Mouse (Mus musculus) embryonic facial prominence, embryonic 15.5 days (tissue): ENCODE data around the gene Bckdk. TPM values are rescaled to one million over a fixed set of nuclear protein-coding genes. Genes with fewer than 3 reads are reported as not detected.
A peak's percentile ranks its signal among the peaks of the same experiment; 100 is the strongest.
"Not testable (repeated sequence)": the region's sequence is repeated elsewhere in the genome, so short reads cannot be mapped to it uniquely, and the experiment has no call there.

Experiments used
- ATAC-seq: fragments of 200-750 bp; cut with Nextera tagmentation; 2 replicates; pipeline ENCODE4 v1.8.0; 2017; ENCODE audit warnings: low read depth, moderate TSS enrichment; ENCODE audit not compliant: insufficient number of reproducible peaks, low FRiP score, low TSS enrichment
- H3K27ac ChIP-seq: fragments of 300-500 bp; sonication (generic); replicated peaks from 2 replicates; pipeline ENCODE4 v1.5.1; 2015; ENCODE audit warnings: mild to moderate bottlenecking, inconsistent platforms
- H3K27me3 ChIP-seq: fragments of 300-500 bp; sonication (generic); 2 replicates; pipeline ENCODE4 v1.6.1; 2015; ENCODE audit warnings: inconsistent platforms
- H3K36me3 ChIP-seq: fragments of 300-500 bp; sonication (generic); 2 replicates; pipeline ENCODE4 v1.6.1; 2015; ENCODE audit warnings: mild to moderate bottlenecking, inconsistent platforms
- H3K4me1 ChIP-seq: fragments of 300-500 bp; sonication (generic); 2 replicates; pipeline ENCODE4 v1.6.1; 2015; ENCODE audit warnings: inconsistent platforms
- H3K4me2 ChIP-seq: fragments of 300-500 bp; sonication (generic); replicated peaks from 2 replicates; pipeline ENCODE4 v1.6.1; 2015; ENCODE audit warnings: mild to moderate bottlenecking, inconsistent platforms
- H3K4me3 ChIP-seq: fragments of 300-500 bp; sonication (generic); replicated peaks from 2 replicates; pipeline ENCODE4 v1.5.1; 2015; ENCODE audit warnings: mild to moderate bottlenecking, inconsistent platforms
- H3K9ac ChIP-seq: fragments of 300-500 bp; sonication (generic); 2 replicates; pipeline ENCODE4 v1.6.1; 2015; ENCODE audit warnings: inconsistent platforms
- H3K9me3 ChIP-seq: fragments of 300-500 bp; sonication (generic); replicated peaks from 2 replicates; pipeline ENCODE4 v1.6.1; 2016; ENCODE audit warnings: inconsistent platforms
- WGBS: fragments of 180-500 bp; shearing (Covaris S2); methylation state at CpG from one replicate; pipeline ENCODE4 v1.1.7; 2015; 5-methylcytosine and 5-hydroxymethylcytosine counted together
- polyA plus RNA-seq: library from polyadenylated mRNA; unstranded; fragments of >200 nt; fragmentation: Nextera tagmentation; extraction: Ambion mirVana; gene quantifications from 2 replicates; pipeline ENCODE4 v1.2.1, GENCODE M21; 2015

The Bckdk gene
- polyA plus RNA-seq, 1 experiment from 2014 or later = 112 TPM

DNA sequence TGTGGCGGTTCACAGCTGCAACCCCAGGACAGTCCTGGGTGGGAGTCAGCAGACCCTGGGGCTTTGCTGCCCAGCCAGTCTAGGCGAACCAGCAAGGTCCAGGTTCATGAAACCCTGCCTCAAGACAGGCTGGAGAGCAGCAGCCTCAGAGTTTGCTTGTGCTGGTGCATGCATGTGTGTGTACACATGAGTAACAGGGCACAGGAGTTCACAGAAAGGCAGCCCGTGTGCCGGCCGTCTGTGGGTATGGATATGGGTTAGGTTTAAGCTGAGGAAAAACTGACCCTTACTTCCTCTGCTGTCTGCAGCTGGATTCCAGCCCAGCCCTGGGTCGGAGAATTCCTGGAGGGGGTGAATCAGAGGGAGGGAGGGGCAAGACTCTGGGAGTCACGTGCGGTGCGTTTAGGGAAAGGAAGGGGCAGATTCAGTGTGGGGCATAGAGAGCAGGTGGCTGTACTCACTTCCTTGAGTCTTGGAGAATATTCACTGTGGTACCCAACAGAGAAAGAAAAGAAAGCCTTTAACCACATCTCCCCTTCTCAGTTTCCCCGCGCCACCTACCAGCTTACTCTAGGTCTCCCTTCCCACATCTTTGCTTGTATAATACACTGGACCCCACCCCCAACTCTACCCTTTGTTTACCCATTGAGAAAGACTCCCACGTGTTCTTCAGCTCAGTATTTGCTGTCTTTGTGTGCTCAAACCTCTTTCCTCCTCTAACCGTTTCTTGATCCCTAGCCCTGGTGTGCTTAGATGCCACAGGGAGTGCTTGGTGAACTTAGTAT, 27.7 kb downstream of the Bckdk start:
- 28% methylated on average over 13 of the region's 13 CpGs for WGBS
- Histone ChIP-seq H3K4me2 (0 out of 2 replicates have a peak overlapping the region, but pooled peaks have one; percentile 10), H3K4me3 (no peak overlapping the region), H3K4me1 (peaks cover 58% of the 10 kb centered on the region), H3K9ac (no peak overlapping the region), H3K27me3 (peaks cover 13% of the 10 kb centered on the region), H3K36me3 (peaks cover 1% of the 10 kb centered on the region; the same call in 1 of the 2 replicates), H3K27ac (peak overlapping the region; percentile 75), H3K9me3 (no peaks in the 10 kb centered on the region)
- ATAC-seq = no peak

- H3K4me1 ChIP-seq = peaks cover 59% of the 10 kb centered on the region
- H3K36me3 ChIP-seq = no peaks in the 10 kb centered on the region
- 14% methylated on average over 13 of the region's 13 CpGs for WGBS
- no peak overlapping the region for H3K4me2 ChIP-seq
- H3K27ac ChIP-seq = peak overlapping the region; percentile 75
- peaks cover 13% of the 10 kb centered on the region for H3K27me3 ChIP-seq
- no peak overlapping the region for H3K4me3 ChIP-seq
- H3K9ac ChIP-seq = no peak overlapping the region
- H3K9me3 ChIP-seq = no peaks in the 10 kb centered on the region
- ATAC-seq = no peak
These were observed 28.6 kb downstream of the Bckdk start for GRCm38 (mm10) chr7:127932273-127933031.

DNA sequence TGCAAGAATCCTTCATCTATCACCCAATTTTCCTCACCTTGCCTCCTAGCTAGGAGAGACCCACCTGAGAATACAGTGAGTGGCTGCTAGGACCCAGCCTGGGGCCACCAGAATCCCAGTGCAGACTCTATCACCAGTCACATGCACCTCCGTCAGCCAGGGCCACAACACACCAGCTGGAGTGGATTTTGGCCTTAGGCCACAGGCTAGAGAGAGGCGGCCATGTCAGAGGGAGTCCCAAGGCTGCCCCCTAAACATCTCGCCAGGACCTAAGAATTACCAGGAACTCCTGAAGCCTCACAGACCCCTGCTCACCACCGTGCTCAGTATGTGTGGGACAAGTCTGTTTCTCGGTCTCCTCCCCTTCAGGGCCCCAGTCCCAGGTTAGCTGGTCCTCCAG, 30.2 kb downstream of the Bckdk start:
- no peak overlapping the region for H3K27ac ChIP-seq
- no peak for ATAC-seq
- H3K9ac ChIP-seq = no peak overlapping the region
- WGBS = 77% methylated on average over 5 of the region's 5 CpGs
- no peak overlapping the region for H3K4me2 ChIP-seq
- peaks cover 56% of the 10 kb centered on the region for H3K4me1 ChIP-seq
- H3K36me3 ChIP-seq = no peaks in the 10 kb centered on the region
- no peaks in the 10 kb centered on the region for H3K9me3 ChIP-seq
- H3K27me3 ChIP-seq = peaks cover 5% of the 10 kb centered on the region
- H3K4me3 ChIP-seq = no peak overlapping the region

- 6% methylated on average over 31 of the region's 32 CpGs for WGBS
- Histone ChIP-seq H3K9me3 (no peaks in the 10 kb centered on the region), H3K4me3 (peak overlapping the region; percentile 79), H3K9ac (peak overlapping the region; percentile 59), H3K36me3 (no peaks in the 10 kb centered on the region), H3K27ac (peak overlapping the region; percentile 82), H3K4me1 (peaks cover 46% of the 10 kb centered on the region), H3K4me2 (peak overlapping the region; percentile 90), H3K27me3 (no peaks in the 10 kb centered on the region; the same call in 1 of the 2 replicates)
- peak; percentile 93 for ATAC-seq
These were observed 31.3 kb downstream of the Bckdk start for GRCm38 (mm10) chr7:127935028-127935722.

- Histone ChIP-seq H3K36me3 (no peaks in the 10 kb centered on the region), H3K27me3 (no peaks in the 10 kb centered on the region), H3K27ac (peak overlapping the region; percentile 82), H3K9ac (peak overlapping the region; percentile 59), H3K4me1 (peaks cover 44% of the 10 kb centered on the region), H3K4me2 (peak overlapping the region; percentile 90), H3K9me3 (no peaks in the 10 kb centered on the region), H3K4me3 (peak overlapping the region; percentile 79)
- whole genome bisulfite sequencing = under 1% methylated on average over 37 of the region's 38 CpGs
- ATAC-seq = peak; percentile 31
These were observed 31.9 kb downstream of the Bckdk start for GRCm38 (mm10) chr7:127935748-127936159.

DNA sequence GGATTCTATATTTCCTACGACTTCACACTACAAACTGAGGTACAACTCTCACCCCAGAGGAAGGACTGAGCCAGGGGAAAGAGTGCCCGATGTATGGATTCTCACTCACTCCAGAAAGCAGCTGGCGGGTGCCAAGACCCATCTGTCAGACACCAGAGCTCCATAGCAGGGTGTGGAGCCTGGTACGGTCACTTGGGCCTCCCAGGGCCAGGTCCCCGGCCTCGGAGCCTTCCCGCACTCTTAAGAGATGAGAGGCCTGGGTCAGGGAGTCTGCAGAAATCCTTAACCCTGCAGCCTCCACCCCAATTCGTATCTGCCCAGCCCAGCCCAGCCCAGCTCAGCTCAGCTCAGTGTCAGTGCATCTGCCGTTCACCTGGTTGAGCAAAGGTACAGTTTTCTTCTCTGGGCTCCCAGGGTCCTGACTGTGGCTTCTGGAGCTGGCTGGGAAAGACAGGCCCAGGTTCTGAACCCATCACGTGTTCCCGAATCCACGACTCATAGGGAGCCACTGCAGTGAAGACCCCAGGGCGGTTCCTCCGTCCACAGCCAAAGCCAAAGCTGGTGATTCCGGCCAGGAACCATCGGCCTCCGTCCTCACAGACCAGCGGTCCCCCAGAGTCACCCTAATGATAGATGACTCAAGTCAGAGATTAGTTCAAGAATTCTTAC, 32.5 kb downstream of the Bckdk start:
- Histone ChIP-seq H3K9me3 (no peaks in the 10 kb centered on the region), H3K4me1 (peaks cover 41% of the 10 kb centered on the region), H3K36me3 (no peaks in the 10 kb centered on the region), H3K27me3 (no peaks in the 10 kb centered on the region), H3K4me3 (peak overlapping the region; percentile 79), H3K4me2 (peak overlapping the region; percentile 90), H3K9ac (peak overlapping the region; percentile 59; the same call in 1 of the 2 replicates), H3K27ac (peak overlapping the region; percentile 82)
- 51% methylated on average over 18 of the region's 18 CpGs for WGBS
- no peak for ATAC-seq

DNA sequence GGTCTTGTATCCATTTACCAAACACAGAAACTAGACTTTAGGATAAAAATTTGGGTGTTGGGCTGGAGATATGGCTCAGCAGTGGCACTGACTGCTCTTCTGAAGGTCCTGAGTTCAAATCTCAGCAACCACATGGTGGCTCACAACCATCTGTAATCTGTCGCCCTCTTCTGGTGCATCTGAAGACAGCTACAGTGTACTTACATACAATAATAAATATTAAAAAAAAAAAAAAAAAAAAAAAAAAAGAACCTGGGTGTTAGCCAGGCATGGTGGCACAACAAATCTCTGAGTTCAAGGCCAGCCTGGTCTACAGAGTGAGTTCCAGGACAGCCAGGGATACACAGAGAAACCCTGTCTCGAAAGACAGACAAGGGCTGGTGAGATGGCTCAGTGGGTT, 38.2 kb downstream of the Bckdk start:
- H3K4me3 ChIP-seq, H3K9ac ChIP-seq, H3K4me1 ChIP-seq, H3K4me2 ChIP-seq, ATAC-seq, H3K36me3 ChIP-seq, H3K27ac ChIP-seq, H3K9me3 ChIP-seq: not testable (repeated sequence)
- peaks cover 29% of the 10 kb centered on the region for H3K27me3 ChIP-seq
- 50% methylated on average over 2 of the region's 2 CpGs for WGBS

DNA sequence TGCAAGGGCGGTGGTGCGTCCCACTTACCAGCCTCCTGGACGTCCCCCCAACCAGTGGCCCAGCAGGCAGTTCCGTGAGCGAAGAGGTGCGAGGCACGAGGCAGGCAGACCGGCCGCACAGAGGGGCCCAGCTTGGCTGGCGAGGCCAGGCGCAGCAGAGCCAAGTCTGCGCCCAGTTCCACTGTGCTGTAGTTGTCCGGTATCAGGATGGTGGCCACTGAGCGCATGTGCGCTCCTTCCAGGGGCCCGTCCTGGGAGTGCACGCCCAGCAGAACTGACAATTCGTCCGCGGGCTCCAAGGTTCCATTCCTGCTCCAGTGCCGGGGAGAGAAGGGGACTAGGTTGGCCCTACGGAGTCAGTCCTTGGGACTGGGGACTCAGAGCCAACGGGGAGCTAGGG, 40.7 kb downstream of the Bckdk start:
- Histone ChIP-seq H3K4me1 (no peaks in the 10 kb centered on the region), H3K4me2 (peak overlapping the region; percentile 2; the same call in 1 of the 2 replicates), H3K27ac (no peak overlapping the region), H3K4me3 (no peak overlapping the region), H3K9ac (no peak overlapping the region), H3K9me3 (no peaks in the 10 kb centered on the region), H3K36me3 (no peaks in the 10 kb centered on the region), H3K27me3 (peaks cover 29% of the 10 kb centered on the region)
- ATAC-seq = no peak; the same call in 1 of the 2 replicates
- 13% methylated on average over 23 of the region's 23 CpGs for WGBS

DNA sequence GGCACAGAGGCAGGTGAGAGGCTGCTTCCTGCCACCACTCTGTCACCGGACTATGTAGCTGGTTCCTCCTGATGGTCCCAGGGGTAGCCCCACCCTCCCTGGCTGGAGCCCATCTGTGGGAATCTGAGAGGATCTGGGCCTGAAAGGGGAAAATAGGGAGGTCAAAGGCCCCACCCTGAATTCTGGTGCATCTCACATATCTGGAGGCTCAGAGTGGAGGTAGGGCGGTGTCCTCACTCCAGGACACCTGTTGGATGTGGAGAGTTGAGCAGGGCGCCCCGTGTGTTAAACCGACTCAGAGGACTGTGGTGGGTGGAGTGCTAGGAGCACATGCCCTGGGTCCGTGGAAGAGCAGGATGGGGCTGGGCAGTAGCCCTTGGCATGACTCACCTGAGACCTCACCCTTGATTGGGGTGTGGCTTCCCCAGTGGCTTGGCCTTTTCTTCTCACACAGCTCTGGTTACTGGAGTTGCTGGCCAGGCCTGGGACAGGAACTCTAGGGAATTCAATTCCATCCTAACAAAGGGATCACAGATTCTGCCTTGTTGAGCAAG, 42.7 kb downstream of the Bckdk start, which contains the start of gene Prss36:
Gene Prss36 (minus strand): TSS at position 256 of the 554 bp plus-strand sequence.
- no peaks in the 10 kb centered on the region for H3K36me3 ChIP-seq
- 74% methylated on average over 6 of the region's 6 CpGs for WGBS
- H3K4me2 ChIP-seq = no peak within 1 kb of the TSS
- ATAC-seq = no peak; the same call in 1 of the 2 replicates
- H3K4me1 ChIP-seq = no peaks in the 10 kb centered on the region
- H3K9ac ChIP-seq = no peak within 1 kb of the TSS
- peaks cover 29% of the 10 kb centered on the region for H3K27me3 ChIP-seq
- no peak within 1 kb of the TSS for H3K4me3 ChIP-seq
- H3K27ac ChIP-seq = no peak within 1 kb of the TSS
- no peaks in the 10 kb centered on the region for H3K9me3 ChIP-seq

GRCm38 (mm10) chr7:127952864-127953581, 49.1 kb downstream of the Bckdk start:
- no peaks in the 10 kb centered on the region for H3K4me1 ChIP-seq
- no peaks in the 10 kb centered on the region for H3K9me3 ChIP-seq
- no peaks in the 10 kb centered on the region for H3K36me3 ChIP-seq
- ATAC-seq = no peak
- no peak overlapping the region for H3K4me2 ChIP-seq
- no peaks in the 10 kb centered on the region for H3K27me3 ChIP-seq
- no peak overlapping the region for H3K4me3 ChIP-seq
- no peak overlapping the region for H3K27ac ChIP-seq
- H3K9ac ChIP-seq = no peak overlapping the region
- 40% methylated on average over 13 of the region's 13 CpGs for WGBS
